Mouse (Mus musculus): ENCODE measurements around the gene Rassf9. TPM values are rescaled to one million over a fixed set of nuclear protein-coding genes. Genes with fewer than 3 reads are reported as not detected.

The Rassf9 gene
- under 1 TPM in 1 of 2 experiments, not detected in 1; 0.17 TPM for polyA plus RNA-seq (2017; shearing (Covaris generic))

GRCm38 (mm10) chr10:102511807-102512461 is at the start of gene Rassf9:
Rassf9 (plus strand) TSS chr10:102512222.
- no peak for ATAC-seq

DNA sequence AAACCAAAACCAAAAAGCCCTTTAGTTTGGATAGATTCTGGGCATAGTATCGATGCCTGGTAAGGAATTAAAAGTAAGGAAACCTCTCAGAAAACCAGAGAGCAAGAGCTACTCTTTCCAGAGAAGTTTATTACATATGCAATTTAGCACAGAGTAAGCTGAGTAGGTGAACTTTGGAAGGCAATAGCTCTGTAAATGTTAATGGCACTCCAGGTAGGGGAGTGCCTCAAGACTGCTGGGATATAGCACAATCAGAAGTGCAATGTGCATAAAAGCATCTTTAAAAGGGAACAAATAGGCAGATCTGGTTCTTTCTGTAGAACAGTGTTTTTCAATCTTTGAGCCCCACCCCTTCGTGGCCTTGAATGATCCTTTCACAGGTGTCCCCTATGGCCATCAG is 42.6 kb upstream of the Rassf9 start:
- ATAC-seq = no peak

DNA sequence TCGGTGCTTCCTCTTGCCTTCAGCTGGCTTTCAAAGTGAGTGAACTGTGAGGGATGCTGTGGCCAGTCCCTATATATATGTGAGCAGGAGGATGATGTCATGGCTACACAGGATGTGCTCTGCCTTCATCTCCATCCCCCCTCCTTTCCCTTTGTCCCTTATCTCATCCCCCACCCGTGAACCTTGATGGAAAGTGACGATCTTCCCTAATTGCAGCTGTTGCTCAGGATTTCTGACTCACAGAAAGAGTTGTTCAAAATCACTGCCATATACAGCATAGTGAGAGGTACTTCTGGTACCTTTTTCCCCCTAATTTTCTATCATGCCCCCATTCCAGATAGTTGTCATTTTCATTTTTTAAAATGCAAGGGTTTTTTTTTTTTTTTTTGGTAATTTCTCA is 21.6 kb upstream of the Rassf9 start, which contains the start of gene Nts:
TSS of gene Nts (minus strand) at position 101 of the 400 bp plus-strand sequence.
- no peak for ATAC-seq

GRCm38 (mm10) chr10:102491792-102492191 is 20.2 kb upstream of the Rassf9 start:
- no peak for ATAC-seq

- no peak for ATAC-seq
Observed at GRCm38 (mm10) chr10:102498754-102499153, 13.3 kb upstream of the Rassf9 start.

GRCm38 (mm10) chr10:102507386-102507785 is 4.6 kb upstream of the Rassf9 start:
- ATAC-seq = no peak

DNA sequence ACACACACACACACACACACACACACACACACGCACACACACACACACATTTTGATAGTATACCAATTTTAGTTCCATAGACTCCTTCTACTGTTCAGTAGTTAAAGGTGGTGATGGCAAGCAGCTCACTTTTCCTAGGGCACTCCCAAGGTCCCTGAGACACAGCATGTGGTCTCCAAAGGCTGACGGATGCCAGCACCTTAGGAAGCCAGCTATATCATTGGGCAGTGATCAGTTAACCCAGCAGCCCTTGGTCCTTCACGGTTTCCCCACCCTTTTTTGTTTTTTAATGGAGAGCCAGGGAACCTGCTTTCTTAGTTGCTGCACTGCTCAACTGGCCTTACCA is 588 bp upstream of the Rassf9 start:
- no peak for ATAC-seq

DNA sequence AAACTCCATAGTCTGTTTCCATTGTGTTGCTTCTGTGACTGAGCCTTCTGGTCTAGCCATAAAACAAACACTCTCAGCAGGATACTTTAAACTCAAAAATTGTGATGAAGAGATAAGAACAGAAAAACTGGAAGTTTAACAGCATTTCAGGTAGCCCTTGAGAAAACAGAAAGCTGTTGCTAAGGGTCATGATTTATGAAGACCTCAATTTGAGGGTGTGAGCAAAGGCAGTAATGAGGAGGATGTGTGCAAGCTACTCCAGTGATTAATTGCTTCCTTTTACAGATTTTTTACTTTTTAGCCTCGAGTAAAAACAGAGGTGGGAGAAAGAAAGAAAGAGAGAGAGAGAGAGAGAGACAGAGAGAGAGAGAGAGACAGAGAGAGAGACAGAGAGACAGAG is 2.1 kb downstream of the Rassf9 start:
- ATAC-seq = no peak

GRCm38 (mm10) chr10:102527901-102528300 is 15.9 kb downstream of the Rassf9 start:
- ATAC-seq = no peak

GRCm38 (mm10) chr10:102553941-102554340 is 41.9 kb downstream of the Rassf9 start:
- no peak for ATAC-seq

DNA sequence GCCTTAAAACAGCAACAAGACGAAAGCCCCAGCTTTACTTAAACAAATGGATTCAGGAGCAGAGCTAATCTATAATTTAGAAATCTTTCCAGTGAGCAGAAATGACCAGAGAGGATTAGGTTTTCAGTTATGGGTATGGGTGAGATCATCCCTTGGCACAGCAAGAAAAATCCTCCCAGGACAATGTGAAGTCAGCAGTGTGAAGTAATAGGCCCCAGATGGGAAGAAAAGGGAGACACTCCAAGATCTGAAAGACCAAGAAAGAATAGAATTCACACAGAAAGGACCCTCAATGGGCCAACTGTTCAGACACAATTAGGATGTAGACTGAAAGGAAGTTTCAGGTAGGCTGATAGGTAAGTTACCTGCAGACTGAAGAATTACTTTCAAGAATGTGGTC is 50.5 kb downstream of the Rassf9 start:
- no peak for ATAC-seq

- no peak for ATAC-seq
Observed at GRCm38 (mm10) chr10:102577970-102578369, 65.9 kb downstream of the Rassf9 start.

DNA sequence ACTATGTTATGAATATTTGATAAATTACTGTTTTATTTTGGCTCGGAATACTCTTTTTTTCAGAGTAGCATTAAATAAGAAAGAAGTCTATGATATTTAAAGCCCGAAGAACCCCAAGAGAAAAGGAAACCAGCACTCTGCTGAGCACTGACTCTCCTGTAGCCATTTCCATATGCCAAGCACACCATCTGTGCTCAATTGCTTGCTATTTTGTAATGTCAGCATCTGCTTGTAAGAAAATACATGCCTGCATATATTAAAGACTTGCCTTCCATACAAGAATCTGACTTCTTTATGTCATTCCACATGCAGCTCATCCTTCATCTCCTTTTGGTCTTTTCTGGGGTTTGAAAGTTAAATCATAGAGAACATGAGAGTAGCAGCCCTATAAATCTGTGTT is 82.3 kb downstream of the Rassf9 start:
- ATAC-seq = no peak

Other genes starting within 250 kb of the Rassf9 start
- gene Nts, start 21.7 kb upstream of the Rassf9 start, polyA plus RNA-seq (2017; shearing (Covaris generic)) = not detected